Mouse (Mus musculus): Measurements from ENCODE around the gene Mknk1. TPM values are rescaled to one million over a fixed set of nuclear protein-coding genes. Genes with fewer than 3 reads are reported as not detected.

Mknk1 gene
- polyA plus RNA-seq, 1 experiment from 2014 or later: 12.8 TPM

- Histone ChIP-seq H3K27ac (ENCODE audit: low read depth, low read length) (no peak overlapping the region), H3K4me2 (replicated peaks; ENCODE audit: low read depth) (no peak overlapping the region), H3K9me3 (ENCODE audit: control insufficient read depth) (no peaks in the 10 kb centered on the region), H3K27me3 (replicated peaks; ENCODE audit: control insufficient read depth, insufficient read depth, low read length) (no peaks in the 10 kb centered on the region), H3K9ac (ENCODE audit: low read depth, low read length) (no peak overlapping the region), H3K36me3 (ENCODE audit: control insufficient read depth, insufficient read depth) (peaks cover 52% of the 10 kb centered on the region), H3K4me1 (replicated peaks; ENCODE audit: control insufficient read depth, insufficient read depth, low read length) (peaks cover 6% of the 10 kb centered on the region), H3K4me3 (ENCODE audit: low read depth, low read length) (no peak overlapping the region)
- whole genome bisulfite sequencing: 57% methylated on average over 2 of the region's 2 CpGs
- no peak for TF ChIP-seq CTCF (IDR thresholded peaks at IDR 0.05; ENCODE audit: low read depth)
- no peak for ATAC-seq
These were observed 7.0 kb upstream of the Mknk1 start for GRCm38 (mm10) chr4:115832040-115832439.

GRCm38 (mm10) chr4:115835576-115835975, 3.4 kb upstream of the Mknk1 start:
- Histone ChIP-seq H3K4me1 (replicated peaks; ENCODE audit: control insufficient read depth, insufficient read depth, low read length) (no peaks in the 10 kb centered on the region; the same call in 1 of the 2 replicates), H3K9ac (ENCODE audit: low read depth, low read length) (no peak overlapping the region), H3K9me3 (ENCODE audit: control insufficient read depth) (no peaks in the 10 kb centered on the region), H3K27me3 (replicated peaks; ENCODE audit: control insufficient read depth, insufficient read depth, low read length) (no peaks in the 10 kb centered on the region), H3K4me3 (ENCODE audit: low read depth, low read length) (no peak overlapping the region), H3K36me3 (ENCODE audit: control insufficient read depth, insufficient read depth) (peaks cover 52% of the 10 kb centered on the region), H3K4me2 (replicated peaks; ENCODE audit: low read depth) (no peak overlapping the region), H3K27ac (ENCODE audit: low read depth, low read length) (no peak overlapping the region)
- no peak for TF ChIP-seq CTCF (IDR thresholded peaks at IDR 0.05; ENCODE audit: low read depth)
- 62% methylated on average over 2 of the region's 2 CpGs for WGBS
- no peak for ATAC-seq

GRCm38 (mm10) chr4:115838196-115838595, 802 bp upstream of the Mknk1 start:
- Histone ChIP-seq H3K27me3 (replicated peaks; ENCODE audit: control insufficient read depth, insufficient read depth, low read length) (no peaks in the 10 kb centered on the region), H3K9me3 (ENCODE audit: control insufficient read depth) (no peaks in the 10 kb centered on the region), H3K4me3 (ENCODE audit: low read depth, low read length) (peak overlapping the region; percentile 84; the same call in 1 of the 2 replicates), H3K9ac (ENCODE audit: low read depth, low read length) (no peak overlapping the region), H3K36me3 (ENCODE audit: control insufficient read depth, insufficient read depth) (peaks cover 29% of the 10 kb centered on the region), H3K4me2 (replicated peaks; ENCODE audit: low read depth) (peak overlapping the region; percentile 85), H3K27ac (ENCODE audit: low read depth, low read length) (no peak overlapping the region), H3K4me1 (replicated peaks; ENCODE audit: control insufficient read depth, insufficient read depth, low read length) (no peaks in the 10 kb centered on the region; the same call in 1 of the 2 replicates)
- 66% methylated on average over 4 of the region's 4 CpGs for WGBS
- no peak for TF ChIP-seq CTCF (IDR thresholded peaks at IDR 0.05; ENCODE audit: low read depth)
- no peak for ATAC-seq

GRCm38 (mm10) chr4:115839956-115840355, 958 bp downstream of the Mknk1 start:
- peaks cover 11% of the 10 kb centered on the region for H3K36me3 ChIP-seq (ENCODE audit: control insufficient read depth, insufficient read depth)
- H3K4me2 ChIP-seq (replicated peaks; ENCODE audit: low read depth): peak overlapping the region; percentile 85
- no peak for ATAC-seq
- H3K9ac ChIP-seq (ENCODE audit: low read depth, low read length): 0 out of 2 replicates have a peak overlapping the region, but pooled peaks have one; percentile 83
- H3K27ac ChIP-seq (ENCODE audit: low read depth, low read length): no peak overlapping the region
- no peaks in the 10 kb centered on the region for H3K9me3 ChIP-seq (ENCODE audit: control insufficient read depth)
- H3K27me3 ChIP-seq (replicated peaks; ENCODE audit: control insufficient read depth, insufficient read depth, low read length): no peaks in the 10 kb centered on the region
- no peaks in the 10 kb centered on the region; the same call in 1 of the 2 replicates for H3K4me1 ChIP-seq (replicated peaks; ENCODE audit: control insufficient read depth, insufficient read depth, low read length)
- peak overlapping the region; percentile 84 for H3K4me3 ChIP-seq (ENCODE audit: low read depth, low read length)
- TF ChIP-seq CTCF (IDR thresholded peaks at IDR 0.05; ENCODE audit: low read depth): no peak
- 53% methylated on average over 4 of the region's 4 CpGs for WGBS

GRCm38 (mm10) chr4:115840842-115841241, 1.8 kb downstream of the Mknk1 start:
- no peak for TF ChIP-seq CTCF (IDR thresholded peaks at IDR 0.05; ENCODE audit: low read depth)
- Histone ChIP-seq H3K27me3 (replicated peaks; ENCODE audit: control insufficient read depth, insufficient read depth, low read length) (no peaks in the 10 kb centered on the region), H3K4me2 (replicated peaks; ENCODE audit: low read depth) (no peak overlapping the region), H3K36me3 (ENCODE audit: control insufficient read depth, insufficient read depth) (peaks cover 3% of the 10 kb centered on the region; the same call in 1 of the 2 replicates), H3K9ac (ENCODE audit: low read depth, low read length) (no peak overlapping the region), H3K4me1 (replicated peaks; ENCODE audit: control insufficient read depth, insufficient read depth, low read length) (no peaks in the 10 kb centered on the region; the same call in 1 of the 2 replicates), H3K9me3 (ENCODE audit: control insufficient read depth) (no peaks in the 10 kb centered on the region), H3K4me3 (ENCODE audit: low read depth, low read length) (no peak overlapping the region), H3K27ac (ENCODE audit: low read depth, low read length) (no peak overlapping the region)
- no peak for ATAC-seq
- 87% methylated on average over 4 of the region's 4 CpGs for WGBS

- ATAC-seq: no peak
- no peak for TF ChIP-seq CTCF (IDR thresholded peaks at IDR 0.05; ENCODE audit: low read depth)
- no peak overlapping the region for H3K4me3 ChIP-seq (ENCODE audit: low read depth, low read length)
- H3K4me2 ChIP-seq (replicated peaks; ENCODE audit: low read depth): no peak overlapping the region
- H3K36me3 ChIP-seq (ENCODE audit: control insufficient read depth, insufficient read depth): peaks cover 24% of the 10 kb centered on the region
- no peak overlapping the region for H3K27ac ChIP-seq (ENCODE audit: low read depth, low read length)
- H3K9ac ChIP-seq (ENCODE audit: low read depth, low read length): no peak overlapping the region
- H3K27me3 ChIP-seq (replicated peaks; ENCODE audit: control insufficient read depth, insufficient read depth, low read length): no peaks in the 10 kb centered on the region
- H3K4me1 ChIP-seq (replicated peaks; ENCODE audit: control insufficient read depth, insufficient read depth, low read length): no peaks in the 10 kb centered on the region
- WGBS: 55% methylated on average over 2 of the region's 2 CpGs
- no peaks in the 10 kb centered on the region for H3K9me3 ChIP-seq (ENCODE audit: control insufficient read depth)
These were observed 7.7 kb downstream of the Mknk1 start for GRCm38 (mm10) chr4:115846656-115847055.

- no peaks in the 10 kb centered on the region for H3K9me3 ChIP-seq (ENCODE audit: control insufficient read depth)
- no peaks in the 10 kb centered on the region for H3K27me3 ChIP-seq (replicated peaks; ENCODE audit: control insufficient read depth, insufficient read depth, low read length)
- H3K36me3 ChIP-seq (ENCODE audit: control insufficient read depth, insufficient read depth): peaks cover 30% of the 10 kb centered on the region
- H3K4me3 ChIP-seq (ENCODE audit: low read depth, low read length): no peak overlapping the region
- no peak for TF ChIP-seq CTCF (IDR thresholded peaks at IDR 0.05; ENCODE audit: low read depth)
- H3K9ac ChIP-seq (ENCODE audit: low read depth, low read length): no peak overlapping the region
- ATAC-seq: no peak
- H3K27ac ChIP-seq (ENCODE audit: low read depth, low read length): no peak overlapping the region
- H3K4me2 ChIP-seq (replicated peaks; ENCODE audit: low read depth): no peak overlapping the region
- 53% methylated on average over 5 of the region's 5 CpGs for WGBS
- H3K4me1 ChIP-seq (replicated peaks; ENCODE audit: control insufficient read depth, insufficient read depth, low read length): no peaks in the 10 kb centered on the region
These were observed 8.4 kb downstream of the Mknk1 start for GRCm38 (mm10) chr4:115847377-115847776.

Data from intestine, postnatal 0 days (tissue).